Mouse (Mus musculus): ENCODE measurements around the gene Cuta. TPM values are rescaled to one million over a fixed set of nuclear protein-coding genes. Genes with fewer than 3 reads are reported as not detected.

Cuta gene
- polyA plus RNA-seq, 1 experiment = 145 TPM

DNA sequence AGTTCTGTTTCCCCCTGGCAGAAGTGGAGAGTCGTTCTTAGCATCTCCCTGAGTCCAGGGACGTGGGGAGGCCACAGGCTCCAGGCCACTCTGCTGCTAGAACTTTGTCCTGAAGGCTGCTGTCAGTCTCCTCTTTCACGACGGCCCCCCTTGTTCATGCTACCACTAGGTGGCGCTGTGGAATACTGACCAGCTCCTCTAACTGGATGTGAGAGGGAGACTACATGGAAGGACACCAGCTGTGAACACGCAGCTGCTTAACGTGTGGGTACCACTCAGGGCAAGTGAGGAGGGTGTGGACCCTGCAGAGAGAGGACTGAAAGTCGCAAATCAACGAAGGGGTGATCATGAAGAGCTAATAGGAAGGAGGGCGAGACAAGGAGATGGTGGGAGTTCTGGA, 43.8 kb downstream of the Cuta start:
- no peaks in the 10 kb centered on the region for H3K27me3 ChIP-seq (replicated peaks; ENCODE audit: control insufficient read depth, insufficient read depth, low read length)
- WGBS = 14% methylated on average over 10 of the region's 10 CpGs
- no peak overlapping the region for H3K27ac ChIP-seq (ENCODE audit: insufficient read depth, low read depth, low read length)
- peak; percentile 79 for DNase-seq
- no peak overlapping the region for H3K4me3 ChIP-seq (ENCODE audit: insufficient read depth, low read depth, low read length)
- H3K4me1 ChIP-seq (ENCODE audit: control insufficient read depth, insufficient read depth, low read length) = no peaks in the 10 kb centered on the region
- no peaks in the 10 kb centered on the region for H3K36me3 ChIP-seq (ENCODE audit: control insufficient read depth, insufficient read depth, low read length)
- peak; percentile 85 for TF ChIP-seq CTCF (conservative IDR thresholded peaks at IDR 0.05; ENCODE audit: insufficient read depth, insufficient read length, low read depth, low read length)
- no peak for TF ChIP-seq POLR2A (IDR thresholded peaks at IDR 0.05; ENCODE audit: low read depth, low read length)

DNA sequence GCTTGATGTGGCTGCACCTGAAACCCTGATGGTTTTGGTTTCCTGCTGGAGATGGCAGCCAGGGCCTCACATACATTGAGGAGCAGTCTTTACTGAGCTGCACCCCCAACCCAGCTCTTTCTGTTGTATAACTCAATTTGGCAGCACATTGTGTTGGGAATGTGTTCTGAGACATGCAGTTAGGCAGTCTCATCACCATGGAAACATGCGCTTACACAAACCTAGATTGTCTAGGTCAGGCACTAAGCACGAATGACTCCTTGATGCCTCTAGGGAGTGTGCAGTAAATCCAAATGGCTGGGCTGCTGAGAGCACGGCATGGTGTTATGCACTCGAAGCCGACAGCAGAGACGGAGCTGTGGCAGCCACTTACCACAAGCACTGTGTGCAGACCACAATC, 45.0 kb downstream of the Cuta start:
- H3K4me1 ChIP-seq (ENCODE audit: control insufficient read depth, insufficient read depth, low read length) = no peaks in the 10 kb centered on the region
- TF ChIP-seq POLR2A (IDR thresholded peaks at IDR 0.05; ENCODE audit: low read depth, low read length) (no peak), CTCF (conservative IDR thresholded peaks at IDR 0.05; ENCODE audit: insufficient read depth, insufficient read length, low read depth, low read length) (no peak)
- no peak overlapping the region for H3K27ac ChIP-seq (ENCODE audit: insufficient read depth, low read depth, low read length)
- no peak for DNase-seq
- H3K27me3 ChIP-seq (replicated peaks; ENCODE audit: control insufficient read depth, insufficient read depth, low read length) = no peaks in the 10 kb centered on the region
- H3K4me3 ChIP-seq (ENCODE audit: insufficient read depth, low read depth, low read length) = no peak overlapping the region
- H3K36me3 ChIP-seq (ENCODE audit: control insufficient read depth, insufficient read depth, low read length) = no peaks in the 10 kb centered on the region
- 63% methylated on average over 6 of the region's 6 CpGs for WGBS

DNA sequence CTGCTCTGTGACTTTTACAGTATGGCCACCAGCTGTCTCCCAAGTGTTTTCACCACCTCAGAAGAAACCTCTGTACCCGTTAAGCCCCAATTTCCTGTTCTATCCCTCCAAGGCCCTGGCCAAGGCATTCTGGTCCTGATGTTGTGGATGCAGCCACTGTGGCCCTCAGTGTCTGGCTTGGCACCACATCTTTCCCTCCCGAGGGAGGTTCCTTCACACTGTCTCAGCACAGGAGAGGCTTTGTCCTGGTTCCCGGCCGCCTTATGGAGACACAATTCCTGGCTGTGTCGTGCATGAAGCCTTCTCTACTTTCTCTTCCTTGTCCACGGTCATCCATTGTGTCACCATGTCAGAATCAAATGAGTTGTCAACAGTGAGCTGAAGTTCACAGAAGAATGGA, 45.9 kb downstream of the Cuta start:
- Histone ChIP-seq H3K27me3 (replicated peaks; ENCODE audit: control insufficient read depth, insufficient read depth, low read length) (no peaks in the 10 kb centered on the region), H3K4me1 (ENCODE audit: control insufficient read depth, insufficient read depth, low read length) (no peaks in the 10 kb centered on the region), H3K27ac (ENCODE audit: insufficient read depth, low read depth, low read length) (no peak overlapping the region), H3K36me3 (ENCODE audit: control insufficient read depth, insufficient read depth, low read length) (no peaks in the 10 kb centered on the region), H3K4me3 (ENCODE audit: insufficient read depth, low read depth, low read length) (no peak overlapping the region)
- no peak for DNase-seq
- WGBS = 62% methylated on average over 6 of the region's 6 CpGs
- TF ChIP-seq POLR2A (IDR thresholded peaks at IDR 0.05; ENCODE audit: low read depth, low read length) = no peak
- TF ChIP-seq CTCF (conservative IDR thresholded peaks at IDR 0.05; ENCODE audit: insufficient read depth, insufficient read length, low read depth, low read length) = no peak

DNA sequence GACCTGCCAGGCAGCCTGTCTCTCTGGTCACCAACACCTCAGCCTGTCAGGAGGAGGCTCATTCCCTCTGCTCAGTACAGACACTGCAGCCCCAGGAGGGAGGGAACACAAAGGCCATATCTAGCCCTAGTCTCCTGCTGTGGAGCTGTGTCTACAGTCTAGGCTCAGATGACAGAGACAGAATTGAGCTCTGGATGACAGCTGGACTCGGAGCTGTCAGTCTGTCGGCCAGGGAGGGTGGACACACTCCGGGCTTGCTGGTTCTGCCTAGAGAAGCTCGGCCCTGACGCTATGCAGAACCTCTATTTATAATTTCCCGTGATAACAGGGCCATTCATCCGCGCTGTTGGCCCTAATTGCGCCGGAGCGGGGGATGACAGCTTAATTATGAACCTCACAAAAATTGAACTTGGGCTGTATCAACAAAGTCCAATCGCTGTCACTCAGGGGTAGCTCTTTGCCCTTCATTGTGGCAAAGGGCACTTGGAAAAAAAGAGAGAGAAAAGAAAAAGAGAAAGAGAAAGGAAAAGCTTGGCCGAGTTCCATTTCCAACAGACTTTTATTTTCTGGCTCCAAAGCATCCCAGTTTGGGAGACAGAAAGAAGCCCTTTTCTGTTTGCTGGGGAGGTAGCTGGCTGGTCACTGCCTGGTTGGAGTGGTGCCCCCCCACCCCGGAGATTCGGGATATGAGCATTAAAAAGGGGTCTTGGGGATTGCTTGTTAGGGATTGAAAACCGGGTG, 46.6 kb downstream of the Cuta start:
- DNase-seq = peak; percentile 38
- no peaks in the 10 kb centered on the region for H3K36me3 ChIP-seq (ENCODE audit: control insufficient read depth, insufficient read depth, low read length)
- 43% methylated on average over 16 of the region's 16 CpGs for WGBS
- no peaks in the 10 kb centered on the region for H3K4me1 ChIP-seq (ENCODE audit: control insufficient read depth, insufficient read depth, low read length)
- H3K27me3 ChIP-seq (replicated peaks; ENCODE audit: control insufficient read depth, insufficient read depth, low read length) = no peaks in the 10 kb centered on the region
- no peak overlapping the region for H3K27ac ChIP-seq (ENCODE audit: insufficient read depth, low read depth, low read length)
- no peak overlapping the region for H3K4me3 ChIP-seq (ENCODE audit: insufficient read depth, low read depth, low read length)
- TF ChIP-seq POLR2A (IDR thresholded peaks at IDR 0.05; ENCODE audit: low read depth, low read length) = no peak
- no peak for TF ChIP-seq CTCF (conservative IDR thresholded peaks at IDR 0.05; ENCODE audit: insufficient read depth, insufficient read length, low read depth, low read length)

DNA sequence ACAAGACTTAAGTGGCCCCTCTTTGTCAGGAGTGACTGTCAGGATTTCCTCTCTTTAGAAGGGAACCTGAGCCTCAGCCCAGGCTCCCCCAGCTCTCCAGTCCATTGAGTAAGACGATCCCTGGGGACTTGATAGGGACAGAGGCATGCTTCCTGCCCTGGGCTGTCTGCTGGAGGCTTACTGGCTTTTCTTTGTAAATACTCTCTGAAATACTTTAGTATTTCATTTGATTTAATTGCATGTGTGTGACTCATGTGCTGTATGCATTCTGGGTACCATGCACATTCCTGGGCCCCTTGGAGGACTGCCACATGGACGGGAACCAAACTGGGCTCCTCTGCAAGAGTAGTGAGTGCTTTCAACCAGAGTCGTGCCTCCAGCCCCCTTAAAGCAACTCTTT, 51.4 kb downstream of the Cuta start:
- Histone ChIP-seq H3K4me3 (ENCODE audit: insufficient read depth, low read depth, low read length) (no peak overlapping the region), H3K27me3 (replicated peaks; ENCODE audit: control insufficient read depth, insufficient read depth, low read length) (no peaks in the 10 kb centered on the region), H3K27ac (ENCODE audit: insufficient read depth, low read depth, low read length) (no peak overlapping the region), H3K4me1 (ENCODE audit: control insufficient read depth, insufficient read depth, low read length) (0 out of 2 replicates have a peak, but pooled peaks cover 3% of the 10 kb centered on the region), H3K36me3 (ENCODE audit: control insufficient read depth, insufficient read depth, low read length) (no peaks in the 10 kb centered on the region)
- WGBS = 21% methylated on average over 3 of the region's 3 CpGs
- TF ChIP-seq CTCF (conservative IDR thresholded peaks at IDR 0.05; ENCODE audit: insufficient read depth, insufficient read length, low read depth, low read length) (no peak), POLR2A (IDR thresholded peaks at IDR 0.05; ENCODE audit: low read depth, low read length) (no peak)
- no peak for DNase-seq

DNA sequence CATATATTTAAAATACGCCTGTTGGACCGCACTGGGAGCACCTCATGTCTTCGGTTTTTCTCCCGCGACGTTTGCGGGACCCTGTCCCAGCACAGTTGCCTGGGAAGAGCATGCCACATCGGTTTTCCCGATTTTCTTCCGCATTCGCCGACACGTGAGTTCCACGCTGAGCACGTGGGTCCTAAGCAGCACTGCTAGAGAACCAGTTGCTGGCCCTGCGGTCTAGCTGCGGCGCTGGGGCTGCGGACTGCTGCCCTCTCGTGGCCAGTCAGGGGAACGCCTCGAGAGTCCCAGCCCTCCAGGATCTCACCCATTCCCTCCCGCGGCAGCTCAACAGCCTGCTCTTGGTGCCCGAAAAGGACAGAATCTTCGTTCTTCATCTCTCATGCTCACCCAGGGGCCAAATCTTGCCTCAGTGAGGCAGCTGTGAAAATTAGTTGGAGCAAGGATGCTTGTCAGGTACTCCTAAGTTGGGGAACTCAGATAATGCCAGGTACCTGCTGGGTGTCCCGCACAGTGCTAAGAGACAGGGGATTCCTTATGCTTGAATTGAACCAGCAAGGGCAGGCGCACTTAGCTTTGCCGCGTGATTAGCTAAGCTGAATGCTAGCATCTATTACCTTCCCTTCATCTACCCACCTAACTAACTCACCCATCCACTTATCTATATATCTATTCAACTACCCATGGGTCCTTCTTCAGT, 53.2 kb downstream of the Cuta start:
- no peak overlapping the region for H3K27ac ChIP-seq (ENCODE audit: insufficient read depth, low read depth, low read length)
- H3K4me1 ChIP-seq (ENCODE audit: control insufficient read depth, insufficient read depth, low read length) = 0 out of 2 replicates have a peak, but pooled peaks cover 3% of the 10 kb centered on the region
- peak; percentile 86 for DNase-seq
- no peaks in the 10 kb centered on the region for H3K27me3 ChIP-seq (replicated peaks; ENCODE audit: control insufficient read depth, insufficient read depth, low read length)
- 8% methylated on average over 30 of the region's 30 CpGs for WGBS
- no peaks in the 10 kb centered on the region for H3K36me3 ChIP-seq (ENCODE audit: control insufficient read depth, insufficient read depth, low read length)
- TF ChIP-seq CTCF (conservative IDR thresholded peaks at IDR 0.05; ENCODE audit: insufficient read depth, insufficient read length, low read depth, low read length) = peak; percentile 96
- no peak for TF ChIP-seq POLR2A (IDR thresholded peaks at IDR 0.05; ENCODE audit: low read depth, low read length)
- peak overlapping the region; percentile 40 for H3K4me3 ChIP-seq (ENCODE audit: insufficient read depth, low read depth, low read length)
